Comparison of ENCODE assay signal across 11 mouse cellular contexts in the genomic region with DNA sequence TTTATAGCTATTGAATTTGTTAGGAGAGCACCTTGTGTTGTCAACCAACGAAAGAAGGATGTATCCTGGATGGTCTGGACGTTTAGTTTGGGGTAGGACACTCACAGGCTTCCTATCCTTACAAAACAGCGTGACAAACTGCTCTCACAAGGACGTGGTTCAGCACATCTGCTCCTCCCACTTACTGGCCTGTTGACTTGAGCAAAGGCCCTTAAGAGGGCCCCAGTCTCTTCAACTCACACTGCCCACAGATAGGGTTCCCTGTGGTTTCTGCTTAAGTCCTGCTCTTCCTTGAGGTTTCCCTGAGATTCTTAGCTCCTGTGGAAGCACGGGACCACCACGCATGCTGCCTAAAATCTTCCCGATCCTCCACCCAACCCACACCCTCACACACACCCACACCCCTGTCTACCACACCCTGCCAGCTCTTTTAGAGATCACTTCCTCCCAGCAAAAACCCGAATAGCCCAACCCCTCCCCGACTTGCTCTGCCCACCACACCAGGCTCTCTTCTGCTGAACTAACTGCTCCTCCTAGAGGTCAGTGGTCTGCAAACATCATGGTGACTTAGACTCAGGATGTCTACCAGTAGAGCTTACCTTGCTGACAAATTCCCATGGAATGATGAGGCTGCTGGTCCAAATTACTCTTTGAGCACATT.
A peak's percentile ranks its signal among the peaks of the same experiment; 100 is the strongest.
DNase-seq lines count a peak whose midpoint lies in the region; ATAC-seq and TF ChIP-seq lines count a peak whose summit lies in the region.
"Had no signal": no experiment of that assay in that cellular context is flagged by ENCODE, and none has a peak within 500 bp of the region (broad histone marks: within the 10 kb centered on the region; RNA-seq: fewer than 3 reads in every experiment).

No protein-coding gene starts in this region.

- H3K9me3 ChIP-seq in liver, embryonic 16.5 days (replicated peaks; ENCODE audit: control insufficient read depth, low read length), result no peaks in the 10 kb centered on the region
- H3K9me3 ChIP-seq in forebrain, embryonic 15.5 days, result no peaks in the 10 kb centered on the region
- H3K9me3 ChIP-seq: embryonic facial prominence, embryonic 15.5 days; heart, embryonic 15.5 days had no signal

- no peak overlapping the region for H3K4me3 ChIP-seq in bone marrow, adult 2 months (replicated peaks; ENCODE audit: control insufficient read depth, low read depth, low read length)
- H3K4me3 ChIP-seq in liver, embryonic 16.5 days (ENCODE audit: low read depth, low read length), result no peak overlapping the region
- no peak overlapping the region for H3K4me3 ChIP-seq in forebrain, embryonic 15.5 days
- H3K4me3 ChIP-seq: embryonic facial prominence, embryonic 15.5 days; heart, embryonic 15.5 days had no signal

- no peaks in the 10 kb centered on the region for H3K27me3 ChIP-seq in liver, embryonic 16.5 days (ENCODE audit: control insufficient read depth, insufficient read depth, low read depth, low read length)
- H3K27me3 ChIP-seq in forebrain, embryonic 15.5 days, result no peaks in the 10 kb centered on the region
- H3K27me3 ChIP-seq: embryonic facial prominence, embryonic 15.5 days; heart, embryonic 15.5 days had no signal

- ATAC-seq in liver, embryonic 16.5 days (ENCODE audit: low read depth), result peak; percentile 47; the same call in 1 of the 2 replicates
- ATAC-seq in forebrain, embryonic 15.5 days (replicated peaks), result no peak
- no peak for ATAC-seq in cerebellum, adult (ENCODE audit: insufficient number of reproducible peaks, low FRiP score, low TSS enrichment)

- intact Hi-C loops in left cerebral cortex, postnatal 4 days (cut with DNase I), result no loop called here
- intact Hi-C loops in left cerebral cortex, postnatal 36 days (cut with DNase I), result no loop called here

- WGBS in bone marrow, adult 2 months, result 10% methylated on average over 9 of the region's 9 CpGs
- 19% methylated on average over 9 of the region's 9 CpGs for WGBS in liver, embryonic 16.5 days (ENCODE audit: insufficient replicate concordance)
- WGBS in forebrain, embryonic 15.5 days, result 68% methylated on average over 9 of the region's 9 CpGs

- H3K4me1 ChIP-seq in bone marrow, adult 2 months (ENCODE audit: control insufficient read depth, insufficient read depth, low read length), result no peaks in the 10 kb centered on the region; the same call in 1 of the 2 replicates
- no peaks in the 10 kb centered on the region for H3K4me1 ChIP-seq in liver, embryonic 16.5 days (ENCODE audit: control insufficient read depth, low read depth, low read length)
- H3K4me1 ChIP-seq in forebrain, embryonic 15.5 days, result no peaks in the 10 kb centered on the region
- H3K4me1 ChIP-seq: embryonic facial prominence, embryonic 15.5 days; heart, embryonic 15.5 days had no signal

- H3K4me2 ChIP-seq in liver, embryonic 16.5 days (ENCODE audit: low read depth, low read length), result no peak overlapping the region
- no peak overlapping the region for H3K4me2 ChIP-seq in forebrain, embryonic 15.5 days (replicated peaks)
- H3K4me2 ChIP-seq: embryonic facial prominence, embryonic 15.5 days; heart, embryonic 15.5 days had no signal

- TF ChIP-seq CTCF in bone marrow, adult 2 months (IDR thresholded peaks at IDR 0.05; ENCODE audit: control insufficient read depth, insufficient read depth, low read length), result 0 out of 2 replicates have a peak, but pooled peaks have one; percentile 10

- no peaks in the 10 kb centered on the region for H3K36me3 ChIP-seq in liver, embryonic 16.5 days (ENCODE audit: control insufficient read depth, insufficient read depth)
- no peaks in the 10 kb centered on the region for H3K36me3 ChIP-seq in forebrain, embryonic 15.5 days
- H3K36me3 ChIP-seq: embryonic facial prominence, embryonic 15.5 days; heart, embryonic 15.5 days had no signal

- no peak overlapping the region for H3K27ac ChIP-seq in bone marrow, adult 2 months (ENCODE audit: control insufficient read depth, insufficient read depth, low read depth, low read length, poor library complexity)
- no peak overlapping the region for H3K27ac ChIP-seq in liver, embryonic 16.5 days (ENCODE audit: low read length)
- no peak overlapping the region for H3K27ac ChIP-seq in forebrain, embryonic 15.5 days (replicated peaks)
- H3K27ac ChIP-seq: embryonic facial prominence, embryonic 15.5 days; heart, embryonic 15.5 days had no signal

- peak; percentile 12 for DNase-seq in left cerebral cortex, postnatal 4 days
- no peak for DNase-seq in left cerebral cortex, postnatal 36 days (ENCODE audit: low spot score in 2 of 2)
- peak; percentile 59 for DNase-seq in thymus, postnatal 14 days
- DNase-seq in right cerebral cortex, postnatal 36 days (ENCODE audit: low spot score in 2 of 2), result no peak
- DNase-seq: adrenal gland, postnatal 36 days had no signal

- H3K9ac ChIP-seq in liver, embryonic 16.5 days (ENCODE audit: low read depth, low read length), result no peak overlapping the region
- no peak overlapping the region for H3K9ac ChIP-seq in forebrain, embryonic 15.5 days (replicated peaks)
- H3K9ac ChIP-seq: embryonic facial prominence, embryonic 15.5 days; heart, embryonic 15.5 days had no signal

- no peak for TF ChIP-seq POLR2A in bone marrow, adult 2 months (IDR thresholded peaks at IDR 0.05; ENCODE audit: borderline replicate concordance, control insufficient read depth, low read depth, low read length)

Comparison
In these comparisons a context has a peak if more than half of its experiments do, and no peak if none do; other contexts are left out.
1. DNase-seq: peak in left cerebral cortex, postnatal 4 days (single experiment) and thymus, postnatal 14 days (single experiment); none in left cerebral cortex, postnatal 36 days (0 of 2) and right cerebral cortex, postnatal 36 days (0 of 2).